Mouse (Mus musculus) cortical plate, adult 2 months (tissue): ENCODE data around the gene Mfsd4b1.

Experiments used
- CTCF ChIP-seq: fragments of 200-500 bp; IDR thresholded peaks from 2 replicates; pipeline ENCODE4 v1.5.1; 2011; ENCODE audit warnings: mild to moderate bottlenecking, control low read depth, low read length; ENCODE audit not compliant: insufficient read depth; ENCODE audit errors: extremely low read depth
- POLR2A ChIP-seq: fragments of 200-500 bp; IDR thresholded peaks from 2 replicates; pipeline ENCODE4 v1.6.1; 2011; ENCODE audit warnings: mild to moderate bottlenecking, low read length, control low read depth; ENCODE audit not compliant: insufficient read depth; ENCODE audit errors: extremely low read depth

DNA sequence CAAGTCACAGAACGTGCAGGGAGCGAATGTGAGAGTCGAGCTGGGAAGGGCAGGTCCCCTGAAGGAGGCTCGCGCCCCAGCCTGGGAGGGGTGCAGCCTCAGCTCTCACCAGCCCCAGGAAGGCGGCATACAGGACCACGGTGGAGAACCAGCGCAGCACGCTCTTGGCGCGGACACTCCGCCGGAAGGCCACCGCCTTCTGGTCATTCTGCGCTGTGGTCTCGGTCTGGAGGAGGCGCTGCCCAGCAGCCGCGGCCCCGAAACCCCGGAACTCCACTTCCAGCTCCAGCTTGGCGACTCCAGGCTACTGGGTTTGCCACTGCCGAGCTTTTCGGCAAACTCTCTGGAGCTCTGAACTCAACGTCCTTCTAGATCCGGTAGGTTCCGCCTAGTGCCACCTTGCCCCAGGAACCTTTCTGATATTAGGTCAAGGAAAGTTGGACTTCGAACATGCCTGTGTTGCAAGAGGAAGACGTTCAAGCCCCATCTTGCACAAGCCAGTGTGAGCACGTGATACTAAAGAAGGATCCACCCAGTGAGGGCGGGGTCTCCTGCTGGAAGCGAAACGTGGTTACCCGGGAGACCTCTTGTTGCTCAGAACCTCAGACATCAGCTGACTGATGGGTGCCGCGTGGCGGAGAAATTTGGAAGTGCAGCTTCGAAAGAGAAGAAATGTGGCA is 65.2 kb downstream of the Mfsd4b1 start, which contains the start of gene Mfsd4b3:
- TF ChIP-seq POLR2A (no peak), CTCF (peak; percentile 68)
